Mouse (Mus musculus) lung, postnatal 0 days (tissue): ENCODE measurements around the gene Sptbn4.

Source experiments
- CTCF ChIP-seq: IDR thresholded peaks from 2 replicates; pipeline ENCODE4 v1.5.1; 2016; ENCODE audit warnings: antibody characterized with exemption, mild to moderate bottlenecking
- EP300 ChIP-seq: IDR thresholded peaks from 2 replicates; pipeline ENCODE4 v1.6.1; 2016; ENCODE audit warnings: antibody characterized with exemption, mild to moderate bottlenecking, control low read depth

- no peak for TF ChIP-seq CTCF
- TF ChIP-seq EP300: no peak
These were observed 65.9 kb downstream of the Sptbn4 start for GRCm38 (mm10) chr7:27381560-27381959.
